Comparison of ENCODE assay signal across 16 mouse cellular contexts in genomic region chr12:8797936-8798335, GRCm38 (mm10). TPM values are rescaled to one million over a fixed set of nuclear protein-coding genes. Genes with fewer than 3 reads are reported as not detected.
DNase-seq lines count a peak whose midpoint lies in the region; ATAC-seq and TF ChIP-seq lines count a peak whose summit lies in the region.
"Had no signal": no experiment of that assay in that cellular context is flagged by ENCODE, and none has a peak within 500 bp of the region (broad histone marks: within the 10 kb centered on the region; RNA-seq: fewer than 3 reads in every experiment).

No protein-coding gene starts in this region.

- 0 out of 2 replicates have a peak, but pooled peaks cover 9% of the 10 kb centered on the region for H3K4me1 ChIP-seq in kidney, postnatal 0 days (replicated peaks; ENCODE audit: insufficient read depth, low read length)
- peaks cover 29% of the 10 kb centered on the region for H3K4me1 ChIP-seq in embryonic facial prominence, embryonic 13.5 days
- 0 out of 2 replicates have a peak, but pooled peaks cover 14% of the 10 kb centered on the region for H3K4me1 ChIP-seq in intestine, postnatal 0 days (replicated peaks; ENCODE audit: control insufficient read depth, insufficient read depth, low read length)
- H3K4me1 ChIP-seq in stomach, embryonic 15.5 days: peaks cover 26% of the 10 kb centered on the region
- H3K4me1 ChIP-seq: forebrain, embryonic 13.5 days; midbrain, embryonic 12.5 days had no signal

- TF ChIP-seq CTCF in kidney, postnatal 0 days (IDR thresholded peaks at IDR 0.05; ENCODE audit: low read depth): no peak
- TF ChIP-seq CTCF in intestine, postnatal 0 days (IDR thresholded peaks at IDR 0.05; ENCODE audit: low read depth): no peak

- no peaks in the 10 kb centered on the region for H3K27me3 ChIP-seq in kidney, postnatal 0 days (ENCODE audit: insufficient read depth, low read length)
- no peaks in the 10 kb centered on the region for H3K27me3 ChIP-seq in embryonic facial prominence, embryonic 13.5 days
- no peaks in the 10 kb centered on the region for H3K27me3 ChIP-seq in intestine, postnatal 0 days (replicated peaks; ENCODE audit: control insufficient read depth, insufficient read depth, low read length)
- no peaks in the 10 kb centered on the region for H3K27me3 ChIP-seq in stomach, embryonic 15.5 days (replicated peaks)
- H3K27me3 ChIP-seq: forebrain, embryonic 13.5 days; midbrain, embryonic 12.5 days; Patski had no signal

- WGBS in kidney, postnatal 0 days: 81% methylated on average over 7 of the region's 7 CpGs
- 66% methylated on average over 7 of the region's 7 CpGs for WGBS in embryonic facial prominence, embryonic 13.5 days
- WGBS in intestine, postnatal 0 days: 78% methylated on average over 7 of the region's 7 CpGs
- 72% methylated on average over 7 of the region's 7 CpGs for WGBS in stomach, embryonic 15.5 days

- ATAC-seq in kidney, postnatal 0 days (replicated peaks; ENCODE audit: low FRiP score, low read depth): no peak
- ATAC-seq in embryonic facial prominence, embryonic 13.5 days (ENCODE audit: insufficient number of reproducible peaks, insufficient read depth, low FRiP score, low TSS enrichment, low read depth): no peak
- peak; percentile 15 for ATAC-seq in intestine, postnatal 0 days
- no peak for ATAC-seq in stomach, embryonic 15.5 days (ENCODE audit: insufficient read depth, low FRiP score, low read depth)
- ATAC-seq: forebrain, embryonic 13.5 days; inflammation-experienced regulatory T-cells, adult 6 months; Patski had no signal

- no peaks in the 10 kb centered on the region for H3K36me3 ChIP-seq in kidney, postnatal 0 days (ENCODE audit: insufficient read depth, low read length)
- peaks cover 27% of the 10 kb centered on the region for H3K36me3 ChIP-seq in embryonic facial prominence, embryonic 13.5 days
- H3K36me3 ChIP-seq in intestine, postnatal 0 days (ENCODE audit: control insufficient read depth, insufficient read depth): no peaks in the 10 kb centered on the region
- no peaks in the 10 kb centered on the region for H3K36me3 ChIP-seq in stomach, embryonic 15.5 days

- H3K9ac ChIP-seq in kidney, postnatal 0 days (ENCODE audit: low read depth, low read length): no peak overlapping the region
- no peak overlapping the region for H3K9ac ChIP-seq in embryonic facial prominence, embryonic 13.5 days
- H3K9ac ChIP-seq in intestine, postnatal 0 days (ENCODE audit: low read depth, low read length): no peak overlapping the region
- no peak overlapping the region for H3K9ac ChIP-seq in stomach, embryonic 15.5 days
- H3K9ac ChIP-seq: forebrain, embryonic 13.5 days; liver, embryonic 14.5 days; midbrain, embryonic 12.5 days had no signal

- H3K4me3 ChIP-seq in kidney, postnatal 0 days (replicated peaks; ENCODE audit: low read depth, low read length): no peak overlapping the region
- H3K4me3 ChIP-seq in embryonic facial prominence, embryonic 13.5 days: no peak overlapping the region
- no peak overlapping the region for H3K4me3 ChIP-seq in intestine, postnatal 0 days (ENCODE audit: low read depth, low read length)
- H3K4me3 ChIP-seq in stomach, embryonic 15.5 days (replicated peaks): no peak overlapping the region
- H3K4me3 ChIP-seq: forebrain, embryonic 13.5 days; midbrain, embryonic 12.5 days had no signal

- DNase-seq in kidney, postnatal 0 days (ENCODE audit: low spot score): no peak
- no peak for DNase-seq in kidney, adult 8-10 months
- DNase-seq in adipocyte (ENCODE audit: low spot score): no peak
- no peak for DNase-seq in liver
- DNase-seq: adrenal gland, postnatal 36 days; cerebellum, adult 9-10 months; right cerebral cortex, postnatal 14 days; thymus, postnatal 4 days had no signal

- H3K27ac ChIP-seq in kidney, postnatal 0 days: peak overlapping the region; percentile 10; the same call in 1 of the 2 replicates
- peak overlapping the region; percentile 83 for H3K27ac ChIP-seq in embryonic facial prominence, embryonic 13.5 days
- H3K27ac ChIP-seq in intestine, postnatal 0 days (ENCODE audit: low read depth, low read length): peak overlapping the region; percentile 21; the same call in 1 of the 2 replicates
- H3K27ac ChIP-seq in stomach, embryonic 15.5 days: peak overlapping the region; percentile 81
- H3K27ac ChIP-seq: forebrain, embryonic 13.5 days; liver, embryonic 14.5 days; midbrain, embryonic 12.5 days had no signal

- no peaks in the 10 kb centered on the region for H3K9me3 ChIP-seq in kidney, postnatal 0 days (replicated peaks; ENCODE audit: low read length)
- no peaks in the 10 kb centered on the region for H3K9me3 ChIP-seq in embryonic facial prominence, embryonic 13.5 days
- no peaks in the 10 kb centered on the region for H3K9me3 ChIP-seq in intestine, postnatal 0 days (ENCODE audit: control insufficient read depth)
- no peaks in the 10 kb centered on the region for H3K9me3 ChIP-seq in stomach, embryonic 15.5 days
- H3K9me3 ChIP-seq: midbrain, embryonic 12.5 days had no signal

- no peak overlapping the region for H3K4me2 ChIP-seq in kidney, postnatal 0 days (ENCODE audit: low read length)
- no peak overlapping the region for H3K4me2 ChIP-seq in embryonic facial prominence, embryonic 13.5 days
- H3K4me2 ChIP-seq in intestine, postnatal 0 days (replicated peaks; ENCODE audit: low read depth): no peak overlapping the region
- no peak overlapping the region for H3K4me2 ChIP-seq in stomach, embryonic 15.5 days
- H3K4me2 ChIP-seq: forebrain, embryonic 13.5 days; midbrain, embryonic 12.5 days had no signal

RNA-seq across cellular contexts. Expression of gene Sdc1, which starts 26.8 kb away (rescaled TPM):
- 39.0 and 41.9 TPM in 2 replicates for polyA plus RNA-seq in kidney, postnatal 0 days (2015; fragmentation: Nextera tagmentation; extraction: Ambion mirVana)
- 208 TPM in 2 replicates for polyA plus RNA-seq in embryonic facial prominence, embryonic 13.5 days (2015; fragmentation: Nextera tagmentation; extraction: Ambion mirVana)
- polyA plus RNA-seq in intestine, postnatal 0 days (2015; fragmentation: Nextera tagmentation; extraction: Ambion mirVana): 43.4 and 46.4 TPM in 2 replicates
- 131 and 142 TPM in 2 replicates for polyA plus RNA-seq in stomach, embryonic 15.5 days (2015; fragmentation: Nextera tagmentation; extraction: Ambion mirVana)

Comparison
In these comparisons a context has a peak if more than half of its experiments do, and no peak if none do; other contexts are left out.
1. H3K27ac ChIP-seq: peak in every context shown above with its lines; median percentile 83 in embryonic facial prominence, embryonic 13.5 days; 81 in stomach, embryonic 15.5 days; 21 in intestine, postnatal 0 days; 10 in kidney, postnatal 0 days.